Mouse (Mus musculus): Measurements from ENCODE around the gene Ccdc194. TPM values are rescaled to one million over a fixed set of nuclear protein-coding genes. Genes with fewer than 3 reads are reported as not detected.

Gene Ccdc194
- total RNA-seq, 4 experiments from 2014 or later: not detected

GRCm38 (mm10) chr8:71509316-71509715 is 16.2 kb downstream of the Ccdc194 start:
- DNase-seq: no peak

GRCm38 (mm10) chr8:71507589-71508104 is 17.9 kb downstream of the Ccdc194 start:
- DNase-seq: peak; percentile 61

GRCm38 (mm10) chr8:71505979-71506378 is 19.5 kb downstream of the Ccdc194 start:
- DNase-seq: no peak

- no peak for DNase-seq
These were observed 20.2 kb downstream of the Ccdc194 start for GRCm38 (mm10) chr8:71505326-71505725.

GRCm38 (mm10) chr8:71504349-71504748 is 21.2 kb downstream of the Ccdc194 start:
- DNase-seq: no peak

- DNase-seq: no peak
These were observed 26.5 kb downstream of the Ccdc194 start for GRCm38 (mm10) chr8:71498816-71499690.

GRCm38 (mm10) chr8:71497881-71498501 is 27.5 kb downstream of the Ccdc194 start:
- DNase-seq: no peak

- DNase-seq: no peak
These were observed 28.4 kb downstream of the Ccdc194 start for GRCm38 (mm10) chr8:71497077-71497645.

GRCm38 (mm10) chr8:71496481-71496880 is 29.0 kb downstream of the Ccdc194 start:
- DNase-seq: peak; percentile 96

GRCm38 (mm10) chr8:71495811-71496210 is 29.7 kb downstream of the Ccdc194 start:
- DNase-seq: no peak

GRCm38 (mm10) chr8:71495039-71495438 is 30.5 kb downstream of the Ccdc194 start:
- peak; percentile 80 for DNase-seq

GRCm38 (mm10) chr8:71488454-71488853 is 37.1 kb downstream of the Ccdc194 start:
- DNase-seq: peak; percentile 87

GRCm38 (mm10) chr8:71487691-71488445 is 37.6 kb downstream of the Ccdc194 start, which contains the start of gene Gtpbp3:
Gene Gtpbp3, plus strand, starts transcription at chr8:71488103.
- peak; percentile 73 for DNase-seq

GRCm38 (mm10) chr8:71486136-71486529 is 39.4 kb downstream of the Ccdc194 start:
- DNase-seq: no peak

- peak; percentile 76 for DNase-seq
These were observed 40.1 kb downstream of the Ccdc194 start, which contains the start of gene Ano8 for GRCm38 (mm10) chr8:71485142-71486135. Gene Ano8, minus strand, starts transcription at chr8:71485963.

GRCm38 (mm10) chr8:71484736-71485135 is 40.8 kb downstream of the Ccdc194 start:
- no peak for DNase-seq

GRCm38 (mm10) chr8:71483932-71484331 is 41.6 kb downstream of the Ccdc194 start:
- no peak for DNase-seq

- peak; percentile 14 for DNase-seq
These were observed 46.6 kb downstream of the Ccdc194 start for GRCm38 (mm10) chr8:71478943-71479342.

GRCm38 (mm10) chr8:71477196-71477845 is 48.2 kb downstream of the Ccdc194 start:
- peak; percentile 9 for DNase-seq

Measured in adrenal gland, adult 8-10 months (tissue).